Mouse (Mus musculus): ENCODE measurements around the gene Retreg1.

Retreg1 gene

GRCm38 (mm10) chr15:25828464-25828863 is 14.5 kb upstream of the Retreg1 start:
- CTCF ChIA-PET, result interaction anchor here (1.6 to 2.5 kb wide), 3 partner anchors 11 to 17 kb away, joined by 4 to 7 read pairs (median 4); no protein-coding TSS in a partner anchor

GRCm38 (mm10) chr15:25830426-25830825 is 12.6 kb upstream of the Retreg1 start:
- CTCF ChIA-PET, result interaction anchor here (0.6 kb wide), 1 partner anchor 14 kb away, joined by 3 read pairs; no protein-coding TSS in a partner anchor

GRCm38 (mm10) chr15:25834282-25834681 is 8.7 kb upstream of the Retreg1 start:
- CTCF ChIA-PET, result interaction anchor here (1.1 kb wide), 1 partner anchor 8 kb away, joined by 3 read pairs; no protein-coding TSS in a partner anchor

- CTCF ChIA-PET, result no interaction called here
Measured at GRCm38 (mm10) chr15:25834920-25835674, 7.9 kb upstream of the Retreg1 start.

- CTCF ChIA-PET, result interaction anchor here (0.9 kb wide), 1 partner anchor 8 kb away, joined by 3 read pairs; no protein-coding TSS in a partner anchor
Measured at GRCm38 (mm10) chr15:25842462-25843085, 406 bp upstream of the Retreg1 start.

GRCm38 (mm10) chr15:25844013-25844570 is 1.1 kb downstream of the Retreg1 start:
- CTCF ChIA-PET, result interaction anchor here (0.6 kb wide), 2 partner anchors 11 to 48 kb away, joined by 3 read pairs; no protein-coding TSS in a partner anchor

GRCm38 (mm10) chr15:25844771-25845170 is 1.8 kb downstream of the Retreg1 start:
- CTCF ChIA-PET, result interaction anchor here (0.6 to 1.0 kb wide), 2 partner anchors 14 to 16 kb away, joined by 3 to 4 read pairs; no protein-coding TSS in a partner anchor

- CTCF ChIA-PET, result interaction anchor here (0.6 to 1.1 kb wide), 2 partner anchors 54 to 129 kb away, joined by 4 to 8 read pairs; no protein-coding TSS in a partner anchor
Measured at GRCm38 (mm10) chr15:25847576-25848168, 4.7 kb downstream of the Retreg1 start.

GRCm38 (mm10) chr15:25850552-25850951 is 7.6 kb downstream of the Retreg1 start:
- CTCF ChIA-PET, result no interaction called here

- CTCF ChIA-PET, result interaction anchor here (0.6 to 0.7 kb wide), 3 partner anchors 38 to 75 kb away, joined by 3 to 9 read pairs (median 6); no protein-coding TSS in a partner anchor
Measured at GRCm38 (mm10) chr15:25854270-25854904, 11.4 kb downstream of the Retreg1 start.

- CTCF ChIA-PET, result interaction anchor here (0.6 kb wide), 2 partner anchors 75 to 752 kb away, joined by 3 read pairs; no protein-coding TSS in a partner anchor
Measured at GRCm38 (mm10) chr15:25858611-25859058, 15.7 kb downstream of the Retreg1 start.

- CTCF ChIA-PET, result no interaction called here
Measured at GRCm38 (mm10) chr15:25859469-25859868, 16.5 kb downstream of the Retreg1 start.

- CTCF ChIA-PET, result no interaction called here
Measured at GRCm38 (mm10) chr15:25861900-25862299, 18.9 kb downstream of the Retreg1 start.

GRCm38 (mm10) chr15:25865605-25866004 is 22.6 kb downstream of the Retreg1 start:
- CTCF ChIA-PET, result interaction anchor here (1.3 kb wide), 1 partner anchor 29 kb away, joined by 3 read pairs; no protein-coding TSS in a partner anchor

- CTCF ChIA-PET, result interaction anchor here (1.3 kb wide), 1 partner anchor 28 kb away, joined by 3 read pairs; no protein-coding TSS in a partner anchor
Measured at GRCm38 (mm10) chr15:25866106-25866505, 23.1 kb downstream of the Retreg1 start.

- CTCF ChIA-PET, result interaction anchor here (0.6 to 0.7 kb wide), 3 partner anchors 13 to 201 kb away, joined by 3 to 5 read pairs (median 4); no protein-coding TSS in a partner anchor
Measured at GRCm38 (mm10) chr15:25869129-25869528, 26.1 kb downstream of the Retreg1 start.

- CTCF ChIA-PET, result no interaction called here
Measured at GRCm38 (mm10) chr15:25871470-25871869, 28.5 kb downstream of the Retreg1 start.

GRCm38 (mm10) chr15:25872118-25872517 is 29.1 kb downstream of the Retreg1 start:
- CTCF ChIA-PET, result no interaction called here

- CTCF ChIA-PET, result no interaction called here
Measured at GRCm38 (mm10) chr15:25872657-25873056, 29.7 kb downstream of the Retreg1 start.

- CTCF ChIA-PET, result no interaction called here
Measured at GRCm38 (mm10) chr15:25873536-25873935, 30.6 kb downstream of the Retreg1 start.

- CTCF ChIA-PET, result no interaction called here
Measured at GRCm38 (mm10) chr15:25876601-25877161, 33.7 kb downstream of the Retreg1 start.

Data from spleen, embryonic (tissue).